Mouse (Mus musculus): ENCODE measurements at regions not wholly inside any gene's neighbourhood (a gene's known extent, or its start where the extent isn't known, plus 50 kb on each side); places are given as distances from the start of the nearest gene placed in this dataset.

- Histone ChIP-seq H3K27me3 (ENCODE audit: control insufficient read depth, insufficient read depth, low read length) (peaks cover 11% of the 10 kb centered on the region), H3K36me3 (ENCODE audit: control insufficient read depth, insufficient read depth, low read length) (no peaks in the 10 kb centered on the region), H3K4me1 (replicated peaks; ENCODE audit: control insufficient read depth, insufficient read depth, low read length) (peaks cover 26% of the 10 kb centered on the region), H3K9ac (ENCODE audit: low read depth, low read length) (peak overlapping the region; percentile 37; the same call in 1 of the 2 replicates), H3K9me3 (ENCODE audit: control insufficient read depth, low read length) (no peaks in the 10 kb centered on the region), H3K4me3 (ENCODE audit: low read depth, low read length) (peak overlapping the region; percentile 31), H3K27ac (ENCODE audit: low read depth, low read length) (peak overlapping the region; percentile 51; the same call in 1 of the 2 replicates), H3K4me2 (replicated peaks; ENCODE audit: low read depth, low read length) (peak overlapping the region; percentile 77)
- ATAC-seq (ENCODE audit: low FRiP score) (no peak), DNase-seq (ENCODE audit: low spot score) (peak; percentile 58)
- 2% methylated on average over 13 of the region's 13 CpGs for WGBS
Measured at GRCm38 (mm10) chr17:47974503-47974902, 50.1 kb upstream of the Foxp4 start.
